Mouse (Mus musculus) Patski (cell line): ENCODE measurements around the gene Asprv1. TPM values are rescaled to one million over a fixed set of nuclear protein-coding genes. Genes with fewer than 3 reads are reported as not detected.

Source experiments
- ATAC-seq: fragments of 100-300 bp; one replicate; pipeline ENCODE4 v1.8.0; 2021
- CTCF ChIA-PET: fragments of 350-600 bp; sonication (Branson Sonifier 250); formaldehyde crosslinking; loops from one replicate; lab custom pipeline; 2022; ENCODE audit warnings: inconsistent platforms; lab: Charles Lee
- POLR2A ChIA-PET: fragments of 350-600 bp; sonication (Branson Sonifier 250); formaldehyde crosslinking; loops from one replicate; lab custom pipeline; 2022; ENCODE audit warnings: antibody characterized with exemption, inconsistent platforms; lab: Charles Lee
- DNase-seq: peaks from one replicate; pipeline ENCODE4 v3.0.0-alpha.2; 2011; ENCODE audit warnings: low read depth, low spot score
- H3K27me3 ChIP-seq: fragments of 371-371 bp; one replicate; pipeline ENCODE4 v1.5.1; 2021
- CTCF ChIP-seq: fragments of 100-300 bp; IDR thresholded peaks from one replicate; pipeline ENCODE4 v1.5.1; 2021
- in situ Hi-C: fragments of 300-500 bp; cut with MboI; formaldehyde crosslinking; loops from 3 replicates; pipeline ENCODE4 v1.11.1; 2018; ENCODE audit warnings: low pct_unique_long_range_greater_than_20kb, mixed read lengths
- polyA plus RNA-seq: library from polyadenylated mRNA; unstranded; gene quantifications from one replicate; pipeline ENCODE4 v1.2.3, GENCODE M21; 2021

Asprv1 gene
- polyA plus RNA-seq, 1 experiment from 2014 or later = not detected

DNA sequence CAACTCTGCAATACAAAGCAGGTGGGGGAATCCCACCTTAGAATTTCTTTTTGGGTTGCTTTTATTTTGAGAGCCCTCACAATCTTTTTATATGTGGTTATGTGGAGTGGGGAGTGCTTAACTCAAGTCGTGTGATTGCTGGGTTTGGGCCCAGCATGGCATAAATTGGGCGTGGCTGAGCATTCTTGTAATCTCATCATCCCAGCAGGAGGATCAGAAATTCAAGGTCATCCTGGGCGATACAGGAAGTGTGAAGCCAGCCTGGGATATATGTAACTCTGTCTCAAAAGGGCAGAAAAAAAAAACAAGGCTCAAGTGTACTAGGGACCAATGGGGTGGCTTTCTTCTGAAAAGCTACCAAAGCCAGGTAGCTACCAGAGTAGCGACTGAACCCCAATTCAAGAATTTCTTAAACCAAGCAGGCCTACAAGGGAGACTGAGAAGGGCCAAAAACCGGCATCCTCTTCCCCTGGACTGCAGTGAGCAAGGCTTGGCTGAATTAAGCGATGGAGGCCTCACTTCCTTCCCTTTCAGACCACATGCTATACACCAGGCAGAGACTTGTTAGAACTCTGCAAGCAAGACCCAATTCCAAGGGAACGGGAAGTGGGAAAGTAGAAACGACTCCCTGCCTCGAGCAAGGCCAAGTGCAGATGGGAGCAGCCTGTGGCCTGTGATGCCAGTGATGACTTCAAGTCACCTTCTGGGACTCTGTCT is 32.4 kb downstream of the Asprv1 start:
- in situ Hi-C loops = no loop called here
- ChIA-PET POLR2A (no interaction called here), CTCF (no interaction called here)
- no peaks in the 10 kb centered on the region for H3K27me3 ChIP-seq
- ATAC-seq (no peak), DNase-seq (no peak)
- TF ChIP-seq CTCF = no peak

DNA sequence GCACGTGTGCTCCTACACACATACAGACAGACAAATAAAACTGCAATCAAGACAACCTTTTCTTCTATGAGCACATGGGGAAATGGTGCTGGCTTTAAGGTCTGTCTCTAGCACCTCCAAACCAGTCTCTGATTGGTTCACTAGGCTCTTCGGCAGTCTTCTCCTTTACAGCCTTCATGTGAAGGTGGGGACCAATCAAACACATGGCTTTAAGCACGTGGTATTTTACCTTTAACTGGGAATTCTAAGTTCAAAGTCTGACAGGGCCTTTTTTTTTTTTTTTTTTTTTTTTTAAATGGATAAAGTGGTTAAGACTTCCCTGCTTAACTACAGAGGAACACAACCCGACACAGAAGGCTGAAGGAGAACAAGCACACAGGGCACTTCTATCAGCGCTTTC is 37.1 kb downstream of the Asprv1 start:
- H3K27me3 ChIP-seq = no peaks in the 10 kb centered on the region
- ATAC-seq = no peak
- POLR2A ChIA-PET = interaction anchor here (0.7 kb wide), 1 partner anchor 48 kb away, joined by 6 read pairs; no protein-coding TSS in a partner anchor
- CTCF ChIA-PET = interaction anchor here (1.3 kb wide), 1 partner anchor 120 kb away, joined by 4 read pairs; no protein-coding TSS in a partner anchor
- in situ Hi-C loops = loop anchor here (5.0 kb wide), 1 partner anchor 63 kb away; no protein-coding TSS in a partner anchor
- DNase-seq = no peak
- TF ChIP-seq CTCF = no peak

DNA sequence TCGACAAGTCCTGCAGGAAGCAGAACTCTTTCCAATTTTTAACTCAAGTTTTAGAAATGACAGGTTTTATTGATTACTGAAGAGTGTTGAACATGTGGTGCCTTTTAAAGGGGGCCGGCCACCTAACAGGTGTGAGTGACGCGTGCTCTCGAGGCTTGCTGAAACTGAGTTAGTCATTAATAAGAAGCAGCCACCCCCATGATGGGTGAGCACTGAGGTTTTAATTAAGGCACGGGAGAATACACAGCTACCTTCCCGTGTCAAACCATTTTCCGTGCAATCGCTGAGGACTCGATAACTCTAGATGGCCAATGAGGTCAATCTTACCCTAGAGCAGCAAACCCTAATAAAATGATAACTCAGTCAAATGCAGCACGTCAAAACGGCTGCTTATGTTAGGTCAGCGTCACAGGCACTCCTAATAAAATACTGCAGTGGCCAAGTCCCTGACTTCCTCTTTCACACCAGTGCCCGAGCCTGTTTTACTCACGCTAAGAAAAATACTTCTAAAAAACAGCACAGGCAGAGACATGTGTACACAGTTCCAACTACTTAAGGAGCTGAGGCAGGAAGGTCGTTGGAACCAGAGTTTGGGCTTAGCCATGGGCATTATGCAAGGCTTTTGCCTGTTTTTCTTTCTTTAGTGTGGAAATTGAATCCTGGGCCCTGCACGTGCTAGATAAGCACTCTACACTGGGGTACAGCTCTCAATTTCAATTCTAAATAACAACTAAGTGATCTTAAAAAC is 37.8 kb downstream of the Asprv1 start:
- CTCF ChIA-PET = interaction anchor here (0.7 kb wide), 1 partner anchor 12 kb away, joined by 3 read pairs; no protein-coding TSS in a partner anchor
- in situ Hi-C loops = loop anchor here (5.0 kb wide), 1 partner anchor 63 kb away; no protein-coding TSS in a partner anchor
- no peak for ATAC-seq

DNA sequence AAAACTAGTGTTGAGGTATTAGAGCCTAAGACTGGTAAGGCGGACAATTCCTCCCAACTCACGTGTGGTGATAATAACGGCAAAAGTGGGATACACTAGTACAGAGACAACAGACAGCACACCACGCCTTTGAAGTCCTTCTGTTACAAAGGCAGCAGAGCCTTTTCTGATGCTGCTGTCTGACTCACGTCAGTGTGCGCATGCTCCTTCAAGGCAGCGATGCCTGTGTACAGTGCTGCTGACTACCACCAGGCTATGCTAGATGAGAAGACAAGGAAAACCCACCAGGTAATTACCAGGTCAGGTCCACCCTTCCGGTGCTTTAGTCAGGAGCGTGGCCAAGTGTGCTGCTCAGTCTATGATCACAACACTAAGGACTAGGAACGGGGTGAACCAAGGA is 39.1 kb downstream of the Asprv1 start:
- no peaks in the 10 kb centered on the region for H3K27me3 ChIP-seq
- ChIA-PET CTCF (no interaction called here), POLR2A (no interaction called here)
- in situ Hi-C loops = loop anchor here (5.0 kb wide), 1 partner anchor 65 kb away; no protein-coding TSS in a partner anchor
- no peak for DNase-seq
- TF ChIP-seq CTCF = no peak
- ATAC-seq = no peak

More for the DNA sequence above, 37.8 kb downstream of the Asprv1 start:
- no peak for TF ChIP-seq CTCF
- POLR2A ChIA-PET = interaction anchor here (0.7 kb wide), 1 partner anchor 49 kb away, joined by 6 read pairs; no protein-coding TSS in a partner anchor
- H3K27me3 ChIP-seq = no peaks in the 10 kb centered on the region
- DNase-seq = no peak

DNA sequence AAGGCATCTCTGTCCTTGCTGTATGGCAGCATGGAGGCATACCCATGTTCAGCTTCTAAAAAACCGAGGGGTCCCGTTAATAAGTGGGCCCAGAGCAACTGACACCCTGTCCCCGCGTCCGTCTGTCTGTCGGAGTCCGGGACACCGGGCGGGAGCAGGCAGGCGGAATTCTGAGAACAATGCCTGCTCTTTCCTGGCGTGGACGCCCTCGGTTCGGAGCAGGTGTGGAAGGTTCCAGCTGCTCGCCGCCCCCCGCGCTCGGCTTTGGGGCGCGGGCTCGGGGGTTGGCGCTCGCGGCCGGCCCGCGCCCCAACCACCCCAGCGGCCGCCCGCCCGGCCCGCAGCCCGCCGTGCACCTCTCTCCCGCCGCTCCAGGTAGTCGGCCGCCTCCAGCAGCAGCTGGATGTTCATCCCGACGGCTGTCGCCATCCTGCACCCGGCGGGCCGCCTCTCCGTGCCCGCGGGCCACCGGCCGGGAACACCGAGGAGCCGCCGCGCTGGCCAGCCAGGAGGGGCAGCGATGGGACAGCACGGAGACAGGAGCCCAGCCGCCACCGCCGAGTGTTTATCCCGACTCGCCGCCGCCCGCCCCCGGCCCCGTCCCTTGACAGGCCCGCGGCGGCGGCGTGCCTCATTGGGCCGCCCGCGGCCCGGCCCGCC is 40.7 kb downstream of the Asprv1 start, which contains the start of gene Mxd1:
Gene Mxd1 (minus strand): TSS at position 582 of the 660 bp plus-strand sequence.
- in situ Hi-C loops = loop anchor here (5.0 kb wide), 1 partner anchor 66 kb away; no protein-coding TSS in a partner anchor
- H3K27me3 ChIP-seq = no peaks in the 10 kb centered on the region
- ATAC-seq (peak; percentile 5), DNase-seq (no peak)
- no peak for TF ChIP-seq CTCF
- POLR2A ChIA-PET = interaction anchor here (0.6 to 1.2 kb wide), 3 partner anchors 17 to 231 kb away, joined by 3 to 4 read pairs (median 3); no protein-coding TSS in a partner anchor
- CTCF ChIA-PET = interaction anchor here (1.6 kb wide), 1 partner anchor 123 kb away, joined by 9 read pairs; no protein-coding TSS in a partner anchor

DNA sequence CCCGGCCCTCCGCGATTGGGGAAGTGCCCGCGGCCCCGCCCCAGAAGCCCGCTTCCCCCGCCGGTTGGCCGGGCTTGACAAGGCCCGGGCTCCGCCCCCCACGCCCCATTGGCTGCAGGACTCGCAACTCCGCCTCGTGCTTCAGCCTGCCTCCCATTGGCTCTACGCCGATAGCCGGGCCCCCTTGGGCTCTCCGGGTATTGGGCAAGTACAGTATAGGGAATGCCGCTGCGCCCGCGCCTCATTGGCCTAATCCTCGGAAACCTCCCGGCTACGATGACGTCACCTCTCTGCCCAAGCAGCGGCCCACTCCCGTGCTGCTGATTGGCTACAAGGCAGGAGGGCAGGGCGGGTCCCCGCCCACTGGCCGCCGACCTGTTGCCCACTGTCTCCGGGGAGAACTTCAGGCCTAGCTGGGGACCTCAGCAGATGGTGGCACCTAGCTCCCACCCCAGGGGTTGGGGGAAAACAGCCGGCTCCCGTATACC is 41.3 kb downstream of the Asprv1 start:
- peak; percentile 98 for ATAC-seq
- no peaks in the 10 kb centered on the region for H3K27me3 ChIP-seq
- ChIA-PET CTCF (interaction anchor here (1.3 to 1.6 kb wide), 2 partner anchors 122 to 124 kb away, joined by 5 to 9 read pairs; no protein-coding TSS in a partner anchor), POLR2A (interaction anchor here (0.6 kb wide), 1 partner anchor 16 kb away, joined by 4 read pairs; no protein-coding TSS in a partner anchor)
- peak; percentile 98 for DNase-seq
- in situ Hi-C loops = loop anchor here (5.0 kb wide), 1 partner anchor 67 kb away; no protein-coding TSS in a partner anchor
- TF ChIP-seq CTCF = no peak

DNA sequence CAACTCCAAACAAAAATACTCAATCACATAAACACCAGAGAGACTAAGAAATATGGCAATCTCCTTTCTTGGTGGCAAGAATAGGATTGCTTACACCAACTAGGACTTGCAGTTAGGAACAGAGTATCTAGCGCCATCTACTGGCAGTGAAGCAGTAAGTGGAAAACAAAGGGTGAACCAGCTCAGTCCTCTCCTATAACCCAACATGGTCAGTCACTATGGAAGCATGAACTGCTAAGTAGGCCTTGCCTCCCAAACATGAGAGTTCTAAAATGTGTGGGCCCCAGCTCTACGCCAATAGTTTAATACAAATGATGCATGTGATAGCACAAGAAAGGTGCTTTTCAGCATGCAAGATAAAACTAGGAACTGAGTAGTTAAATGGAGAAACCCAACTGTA is 42.9 kb downstream of the Asprv1 start:
- in situ Hi-C loops = loop anchor here (5.0 to 10.0 kb wide), 2 partner anchors 124 to 236 kb away; partner anchors contain the start of gene C87436
- ATAC-seq (no peak), DNase-seq (no peak)
- ChIA-PET CTCF (interaction anchor here (0.7 to 1.8 kb wide), 10 partner anchors 12 to 141 kb away, joined by 3 to 12 read pairs (median 4); no protein-coding TSS in a partner anchor), POLR2A (no interaction called here)
- H3K27me3 ChIP-seq = no peaks in the 10 kb centered on the region
- TF ChIP-seq CTCF = no peak

DNA sequence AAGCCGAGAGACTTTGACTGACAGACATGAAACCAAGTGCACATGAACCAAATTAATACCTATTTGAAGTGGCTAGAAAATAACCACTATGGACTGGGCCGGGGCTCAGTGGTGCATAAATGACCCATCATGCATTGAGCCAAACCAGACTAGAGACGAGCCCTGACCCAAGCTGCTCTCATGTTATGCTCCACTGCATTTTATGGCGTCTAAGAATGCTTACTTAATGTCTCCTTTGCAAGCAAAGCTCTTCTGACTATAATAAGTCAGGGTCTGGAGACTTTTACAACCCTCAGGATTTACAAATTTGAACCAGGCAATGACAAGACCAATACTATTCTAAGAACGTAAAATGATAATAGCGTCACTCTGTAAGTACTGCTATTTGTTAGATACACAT is 50.4 kb downstream of the Asprv1 start:
- in situ Hi-C loops = loop anchor here (10.0 kb wide), 1 partner anchor 244 kb away; the partner anchor contains the start of gene C87436
- H3K27me3 ChIP-seq = no peaks in the 10 kb centered on the region
- peak; percentile 47 for ATAC-seq
- POLR2A ChIA-PET = no interaction called here
- TF ChIP-seq CTCF = no peak
- CTCF ChIA-PET = interaction anchor here (1.4 to 1.6 kb wide), 2 partner anchors 12 to 24 kb away, joined by 3 to 5 read pairs; no protein-coding TSS in a partner anchor
- DNase-seq = peak; percentile 73

Other genes with a start within 250 kb of the Asprv1 start
- 151 TPM for gene Pcyox1, start 231.0 kb upstream of the Asprv1 start, polyA plus RNA-seq
- 91.4 TPM for gene Tia1, start 223.9 kb upstream of the Asprv1 start, polyA plus RNA-seq
- 3.1 TPM for gene Gm44790, start 201.5 kb upstream of the Asprv1 start, polyA plus RNA-seq
- gene C87436, start 189.8 kb upstream of the Asprv1 start, polyA plus RNA-seq = 16.1 TPM
- 240 TPM for gene Pcbp1, start 101.8 kb upstream of the Asprv1 start, polyA plus RNA-seq
- 4.8 TPM for gene Mxd1, start 41.0 kb downstream of the Asprv1 start, polyA plus RNA-seq
- gene Snrnp27, start 56.4 kb downstream of the Asprv1 start, polyA plus RNA-seq = 104 TPM
- 59.1 TPM for gene Gmcl1, start 105.2 kb downstream of the Asprv1 start, polyA plus RNA-seq
- 388 TPM for gene Anxa4, start 165.4 kb downstream of the Asprv1 start, polyA plus RNA-seq
- gene Aak1, start 221.4 kb downstream of the Asprv1 start, polyA plus RNA-seq = 60.1 TPM